Mouse (Mus musculus): ENCODE data around the gene Gcc1. TPM values are rescaled to one million over a fixed set of nuclear protein-coding genes. Genes with fewer than 3 reads are reported as not detected.

Gene Gcc1
- total and polyA plus RNA-seq, 3 experiments, result 5.2 to 11.2 (median 5.9) TPM

GRCm38 (mm10) chr6:28464630-28465029 is 36.4 kb upstream of the Gcc1 start:
- Histone ChIP-seq H3K4me1 (ENCODE audit: insufficient read depth, low read depth, low read length) (no peaks in the 10 kb centered on the region), H3K9me3 (replicated peaks) (no peaks in the 10 kb centered on the region), H3K36me3 (replicated peaks) (no peaks in the 10 kb centered on the region), H3K4me3 (ENCODE audit: low read depth, low read length) (no peak overlapping the region), H3K27me3 (ENCODE audit: insufficient read depth, low read length) (peaks cover 21% of the 10 kb centered on the region)
- no peak for TF ChIP-seq GATA1 (IDR thresholded peaks at IDR 0.05; ENCODE audit: borderline replicate concordance, low read length)
- TF ChIP-seq GATA2 (IDR thresholded peaks at IDR 0.05; ENCODE audit: borderline replicate concordance, low read depth, low read length), result no peak
- no peak for TF ChIP-seq CTCF (IDR thresholded peaks at IDR 0.05; ENCODE audit: low read depth, low read length)
- no peak for TF ChIP-seq TAL1 (conservative IDR thresholded peaks at IDR 0.05; ENCODE audit: low read depth, low read length)
- TF ChIP-seq POLR2AphosphoS5 (IDR thresholded peaks at IDR 0.05; ENCODE audit: insufficient replicate concordance, low read depth, low read length), result no peak
- no peak for ATAC-seq (ENCODE audit: extremely low read depth, insufficient number of reproducible peaks, low FRiP score, poor library complexity, severe bottlenecking)
- no peak for DNase-seq (ENCODE audit: low spot score)

DNA sequence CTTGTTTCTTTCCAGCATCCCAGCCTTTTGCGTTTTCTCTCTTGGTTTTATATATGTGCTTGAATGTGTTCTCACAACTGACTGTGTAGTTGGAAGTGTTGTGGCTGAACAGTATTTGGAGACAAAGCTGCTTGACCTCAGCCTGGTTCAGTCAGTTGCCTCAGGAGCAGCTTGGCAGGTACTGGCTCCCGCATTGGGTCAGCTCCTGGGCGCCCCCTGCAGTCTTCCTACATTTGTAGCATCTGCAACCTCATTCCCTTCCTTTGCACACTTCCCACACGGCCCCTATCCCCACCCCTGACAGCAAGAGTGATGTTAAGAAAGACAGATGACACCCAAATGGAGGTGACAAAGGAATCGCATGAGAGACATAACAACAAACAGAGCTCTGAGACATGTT is 32.3 kb upstream of the Gcc1 start:
- Histone ChIP-seq H3K4me1 (ENCODE audit: insufficient read depth, low read depth, low read length) (no peaks in the 10 kb centered on the region), H3K36me3 (replicated peaks) (no peaks in the 10 kb centered on the region), H3K4me3 (ENCODE audit: low read depth, low read length) (no peak overlapping the region), H3K27me3 (ENCODE audit: insufficient read depth, low read length) (peaks cover 19% of the 10 kb centered on the region), H3K9me3 (replicated peaks) (no peaks in the 10 kb centered on the region)
- no peak for ATAC-seq (ENCODE audit: extremely low read depth, insufficient number of reproducible peaks, low FRiP score, poor library complexity, severe bottlenecking)
- DNase-seq (ENCODE audit: low spot score), result no peak
- TF ChIP-seq GATA2 (IDR thresholded peaks at IDR 0.05; ENCODE audit: borderline replicate concordance, low read depth, low read length) (no peak), TAL1 (conservative IDR thresholded peaks at IDR 0.05; ENCODE audit: low read depth, low read length) (no peak), CTCF (IDR thresholded peaks at IDR 0.05; ENCODE audit: low read depth, low read length) (no peak), GATA1 (IDR thresholded peaks at IDR 0.05; ENCODE audit: borderline replicate concordance, low read length) (no peak), POLR2AphosphoS5 (IDR thresholded peaks at IDR 0.05; ENCODE audit: insufficient replicate concordance, low read depth, low read length) (no peak)

GRCm38 (mm10) chr6:28459221-28459668 is 31.1 kb upstream of the Gcc1 start:
- Histone ChIP-seq H3K27me3 (ENCODE audit: insufficient read depth, low read length) (peaks cover 12% of the 10 kb centered on the region), H3K4me1 (ENCODE audit: insufficient read depth, low read depth, low read length) (no peaks in the 10 kb centered on the region), H3K9me3 (replicated peaks) (no peaks in the 10 kb centered on the region), H3K4me3 (ENCODE audit: low read depth, low read length) (no peak overlapping the region), H3K36me3 (replicated peaks) (no peaks in the 10 kb centered on the region)
- DNase-seq (ENCODE audit: low spot score) (no peak), ATAC-seq (ENCODE audit: extremely low read depth, insufficient number of reproducible peaks, low FRiP score, poor library complexity, severe bottlenecking) (no peak)
- TF ChIP-seq GATA1 (IDR thresholded peaks at IDR 0.05; ENCODE audit: borderline replicate concordance, low read length) (no peak), TAL1 (conservative IDR thresholded peaks at IDR 0.05; ENCODE audit: low read depth, low read length) (no peak), POLR2AphosphoS5 (IDR thresholded peaks at IDR 0.05; ENCODE audit: insufficient replicate concordance, low read depth, low read length) (no peak), CTCF (IDR thresholded peaks at IDR 0.05; ENCODE audit: low read depth, low read length) (no peak), GATA2 (IDR thresholded peaks at IDR 0.05; ENCODE audit: borderline replicate concordance, low read depth, low read length) (no peak)

GRCm38 (mm10) chr6:28450977-28451376 is 22.8 kb upstream of the Gcc1 start:
- DNase-seq (ENCODE audit: low spot score), result no peak
- ATAC-seq (ENCODE audit: extremely low read depth, insufficient number of reproducible peaks, low FRiP score, poor library complexity, severe bottlenecking), result no peak
- no peaks in the 10 kb centered on the region for H3K4me1 ChIP-seq (ENCODE audit: insufficient read depth, low read depth, low read length)
- H3K36me3 ChIP-seq (replicated peaks), result no peaks in the 10 kb centered on the region
- no peaks in the 10 kb centered on the region for H3K9me3 ChIP-seq (replicated peaks)
- TF ChIP-seq POLR2AphosphoS5 (IDR thresholded peaks at IDR 0.05; ENCODE audit: insufficient replicate concordance, low read depth, low read length) (no peak), TAL1 (conservative IDR thresholded peaks at IDR 0.05; ENCODE audit: low read depth, low read length) (no peak), GATA2 (IDR thresholded peaks at IDR 0.05; ENCODE audit: borderline replicate concordance, low read depth, low read length) (no peak), GATA1 (IDR thresholded peaks at IDR 0.05; ENCODE audit: borderline replicate concordance, low read length) (no peak), CTCF (IDR thresholded peaks at IDR 0.05; ENCODE audit: low read depth, low read length) (no peak)
- H3K27me3 ChIP-seq (ENCODE audit: insufficient read depth, low read length), result peaks cover 23% of the 10 kb centered on the region
- H3K4me3 ChIP-seq (ENCODE audit: low read depth, low read length), result no peak overlapping the region

GRCm38 (mm10) chr6:28450481-28450880 is 22.3 kb upstream of the Gcc1 start:
- H3K4me3 ChIP-seq (ENCODE audit: low read depth, low read length), result no peak overlapping the region
- ATAC-seq (ENCODE audit: extremely low read depth, insufficient number of reproducible peaks, low FRiP score, poor library complexity, severe bottlenecking), result no peak
- no peaks in the 10 kb centered on the region for H3K36me3 ChIP-seq (replicated peaks)
- TF ChIP-seq TAL1 (conservative IDR thresholded peaks at IDR 0.05; ENCODE audit: low read depth, low read length) (no peak), GATA1 (IDR thresholded peaks at IDR 0.05; ENCODE audit: borderline replicate concordance, low read length) (no peak), POLR2AphosphoS5 (IDR thresholded peaks at IDR 0.05; ENCODE audit: insufficient replicate concordance, low read depth, low read length) (no peak), CTCF (IDR thresholded peaks at IDR 0.05; ENCODE audit: low read depth, low read length) (no peak), GATA2 (IDR thresholded peaks at IDR 0.05; ENCODE audit: borderline replicate concordance, low read depth, low read length) (no peak)
- H3K4me1 ChIP-seq (ENCODE audit: insufficient read depth, low read depth, low read length), result no peaks in the 10 kb centered on the region
- no peak for DNase-seq (ENCODE audit: low spot score)
- no peaks in the 10 kb centered on the region for H3K9me3 ChIP-seq (replicated peaks)
- H3K27me3 ChIP-seq (ENCODE audit: insufficient read depth, low read length), result peaks cover 24% of the 10 kb centered on the region

DNA sequence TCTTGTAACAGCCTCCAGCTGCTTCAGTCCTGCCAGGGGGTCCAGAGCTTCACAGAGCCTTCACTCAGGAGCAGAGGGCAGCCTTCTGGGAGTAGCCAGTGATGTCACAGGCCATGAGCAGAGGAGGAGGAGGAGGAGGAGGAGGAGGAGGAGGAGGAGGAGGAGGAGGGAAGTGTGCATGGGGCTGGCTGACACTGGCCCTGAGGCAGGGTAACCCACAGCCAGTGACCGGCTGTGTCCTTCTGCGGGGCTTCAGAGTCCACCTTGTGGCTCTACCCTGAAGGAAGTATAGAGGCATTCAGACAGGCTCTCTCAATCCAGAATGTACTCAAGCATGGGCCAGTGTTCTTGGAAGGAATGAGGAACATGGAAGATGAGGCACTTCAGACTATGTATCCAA is 21.1 kb upstream of the Gcc1 start, which contains the start of gene Pax4:
Gene Pax4 (minus strand): TSS at position 101 of the 400 bp plus-strand sequence.
- Histone ChIP-seq H3K4me1 (ENCODE audit: insufficient read depth, low read depth, low read length) (no peaks in the 10 kb centered on the region), H3K36me3 (replicated peaks) (no peaks in the 10 kb centered on the region), H3K4me3 (ENCODE audit: low read depth, low read length) (no peak within 1 kb of the TSS), H3K27me3 (ENCODE audit: insufficient read depth, low read length) (peaks cover 32% of the 10 kb centered on the region), H3K9me3 (replicated peaks) (no peaks in the 10 kb centered on the region)
- ATAC-seq (ENCODE audit: extremely low read depth, insufficient number of reproducible peaks, low FRiP score, poor library complexity, severe bottlenecking), result no peak
- TF ChIP-seq CTCF (IDR thresholded peaks at IDR 0.05; ENCODE audit: low read depth, low read length) (no peak), GATA2 (IDR thresholded peaks at IDR 0.05; ENCODE audit: borderline replicate concordance, low read depth, low read length) (no peak), GATA1 (IDR thresholded peaks at IDR 0.05; ENCODE audit: borderline replicate concordance, low read length) (no peak), POLR2AphosphoS5 (IDR thresholded peaks at IDR 0.05; ENCODE audit: insufficient replicate concordance, low read depth, low read length) (no peak), TAL1 (conservative IDR thresholded peaks at IDR 0.05; ENCODE audit: low read depth, low read length) (no peak)
- no peak for DNase-seq (ENCODE audit: low spot score)

Data from G1E (cell line).